Mouse (Mus musculus) MEL (cell line): ENCODE measurements around the gene Ralgds. TPM values are rescaled to one million over a fixed set of nuclear protein-coding genes. Genes with fewer than 3 reads are reported as not detected.

ENCODE experiments used
- DNase-seq: peaks from one replicate; pipeline ENCODE4 v3.0.0; 2011; ENCODE audit warnings: low read depth, low spot score
- H3K27ac ChIP-seq: 2 replicates; pipeline ENCODE4 v1.5.1; 2012; ENCODE audit warnings: low read depth, mild to moderate bottlenecking, control low read depth, low read length, moderate library complexity; ENCODE audit not compliant: control insufficient read depth
- H3K27me3 ChIP-seq, 2 experiments: fragments of 150-350 bp in 1 of 2; sonication (generic) in 1 of 2; 2 replicates each; pipeline ENCODE4 v1.6.1; 2012; ENCODE audit warnings: low read length in 2 of 2, mild to moderate bottlenecking in 2 of 2, improper control_type of control experiment in 1 of 2, moderate library complexity in 1 of 2; ENCODE audit not compliant: insufficient read depth in 2 of 2, control insufficient read depth in 1 of 2
- H3K36me3 ChIP-seq, 2 experiments: 2 replicates each; pipeline ENCODE4 v1.6.1; 2012 to 2014; ENCODE audit warnings: low read length in 2 of 2, improper control_type of control experiment in 1 of 2, inconsistent platforms in 1 of 2, mild to moderate bottlenecking in 1 of 2; ENCODE audit not compliant: insufficient read depth in 2 of 2, control insufficient read depth in 1 of 2
- H3K4me1 ChIP-seq, 2 experiments: fragments of 150-350 bp in 1 of 2; sonication (generic) in 1 of 2; 2 replicates each; pipeline ENCODE4 v1.6.1; 2012; ENCODE audit warnings: low read length in 2 of 2, improper control_type of control experiment in 1 of 2, mild to moderate bottlenecking in 1 of 2; ENCODE audit not compliant: insufficient read depth in 2 of 2, control insufficient read depth in 1 of 2
- H3K4me3 ChIP-seq, 2 experiments: fragments of 150-350 bp in 1 of 2; sonication (generic) in 1 of 2; 2 replicates each; pipeline ENCODE4 v1.5.1; 2012; ENCODE audit warnings: low read depth in 2 of 2, low read length in 2 of 2, mild to moderate bottlenecking in 2 of 2, moderate library complexity in 2 of 2, control low read depth in 1 of 2, improper control_type of control experiment in 1 of 2; ENCODE audit not compliant: control insufficient read depth in 1 of 2, insufficient read depth in 1 of 2
- H3K79me2 ChIP-seq: 2 replicates; pipeline ENCODE4 v1.6.1; 2012; ENCODE audit warnings: mild to moderate bottlenecking, low read length, moderate library complexity; ENCODE audit not compliant: control insufficient read depth, poor library complexity, insufficient read depth
- H3K9ac ChIP-seq: 2 replicates; pipeline ENCODE4 v1.6.1; 2012; ENCODE audit warnings: low read depth, mild to moderate bottlenecking, control low read depth, low read length, moderate library complexity; ENCODE audit not compliant: control insufficient read depth, poor library complexity, severe bottlenecking
- H3K9me3 ChIP-seq: fragments of 150-350 bp; sonication (generic); replicated peaks from 2 replicates; pipeline ENCODE4 v1.6.1; 2012; ENCODE audit warnings: mild to moderate bottlenecking, low read length, improper control_type of control experiment, moderate library complexity; ENCODE audit not compliant: insufficient read depth
- CHD1 ChIP-seq: IDR thresholded peaks from 2 replicates; pipeline ENCODE4 v1.6.1; 2012; ENCODE audit warnings: low read depth, mild to moderate bottlenecking, inconsistent platforms, low read length, improper control_type of control experiment
- CHD2 ChIP-seq: IDR thresholded peaks from 2 replicates; pipeline ENCODE4 v1.6.1; 2011; ENCODE audit warnings: low read length, improper control_type of control experiment
- EP300 ChIP-seq, 2 experiments: IDR thresholded peaks; 2 replicates each; pipeline ENCODE4 v1.6.1; 2011; ENCODE audit warnings: improper control_type of control experiment in 2 of 2, low read length in 2 of 2, low read depth in 1 of 2, mild to moderate bottlenecking in 1 of 2
- ETS1 ChIP-seq: IDR thresholded peaks from 2 replicates; pipeline ENCODE4 v1.6.1; 2012; ENCODE audit warnings: low read depth, mild to moderate bottlenecking, inconsistent platforms, low read length, improper control_type of control experiment, moderate library complexity
- GATA1 ChIP-seq: IDR thresholded peaks from 2 replicates; pipeline ENCODE4 v1.6.1; 2011; ENCODE audit warnings: low read depth, low read length, improper control_type of control experiment
- HCFC1 ChIP-seq: IDR thresholded peaks from 2 replicates; pipeline ENCODE4 v1.6.1; 2012; ENCODE audit warnings: low read depth, mild to moderate bottlenecking, inconsistent platforms, low read length, improper control_type of control experiment, moderate library complexity
- JUND ChIP-seq: IDR thresholded peaks from 2 replicates; pipeline ENCODE4 v1.6.1; 2011; ENCODE audit warnings: low read depth, mild to moderate bottlenecking, improper control_type of control experiment, low read length
- MAZ ChIP-seq: IDR thresholded peaks from 2 replicates; pipeline ENCODE4 v1.6.1; 2012; ENCODE audit warnings: low read depth, mild to moderate bottlenecking, inconsistent platforms, low read length, improper control_type of control experiment
- MEF2A ChIP-seq: IDR thresholded peaks from 2 replicates; pipeline ENCODE4 v1.6.1; 2014; ENCODE audit warnings: low read depth, mild to moderate bottlenecking, inconsistent platforms, low read length, improper control_type of control experiment; ENCODE audit not compliant: poor library complexity, insufficient replicate concordance, severe bottlenecking; ENCODE audit errors: extremely low read depth
- MXI1 ChIP-seq: IDR thresholded peaks from 2 replicates; pipeline ENCODE4 v1.6.1; 2011; ENCODE audit warnings: mild to moderate bottlenecking, low read depth, low read length, improper control_type of control experiment
- MYB ChIP-seq: IDR thresholded peaks from 2 replicates; pipeline ENCODE4 v1.6.1; 2011; ENCODE audit warnings: mild to moderate bottlenecking, low read depth, low read length, improper control_type of control experiment
- MYC ChIP-seq: IDR thresholded peaks from 2 replicates; pipeline ENCODE4 v1.6.1; 2011; ENCODE audit warnings: low read depth, mild to moderate bottlenecking, low read length, improper control_type of control experiment, moderate library complexity
- NELFE ChIP-seq: IDR thresholded peaks from 2 replicates; pipeline ENCODE4 v1.6.1; 2011; ENCODE audit warnings: low read depth, low read length, improper control_type of control experiment
- NRF1 ChIP-seq: IDR thresholded peaks from 2 replicates; pipeline ENCODE4 v1.6.1; 2014; ENCODE audit warnings: low read depth, mild to moderate bottlenecking, inconsistent platforms, low read length, improper control_type of control experiment, moderate library complexity; ENCODE audit not compliant: poor library complexity, insufficient read depth, severe bottlenecking
- POLR2A ChIP-seq, 2 experiments: IDR thresholded peaks; 2 replicates each; pipeline ENCODE4 v1.6.1; 2011 to 2012; ENCODE audit warnings: low read length in 2 of 2, mild to moderate bottlenecking in 2 of 2, control low read depth in 1 of 2, improper control_type of control experiment in 1 of 2, low read depth in 1 of 2, moderate library complexity in 1 of 2; ENCODE audit not compliant: control insufficient read depth in 1 of 2, insufficient read depth in 1 of 2, poor library complexity in 1 of 2
- POLR2AphosphoS2 ChIP-seq: IDR thresholded peaks from 2 replicates; pipeline ENCODE4 v1.6.1; 2011; ENCODE audit warnings: low read length, improper control_type of control experiment
- POLR2AphosphoS5 ChIP-seq: IDR thresholded peaks from 2 replicates; pipeline ENCODE4 v1.6.1; 2012; ENCODE audit warnings: low read depth, borderline replicate concordance, mild to moderate bottlenecking, inconsistent platforms, low read length, moderate library complexity, mixed read lengths
- RCOR1 ChIP-seq: IDR thresholded peaks from 2 replicates; pipeline ENCODE4 v1.6.1; 2012; ENCODE audit warnings: low read depth, mild to moderate bottlenecking, inconsistent platforms, low read length, improper control_type of control experiment
- SIN3A ChIP-seq: IDR thresholded peaks from 2 replicates; pipeline ENCODE4 v1.6.1; 2012; ENCODE audit warnings: low read length, improper control_type of control experiment, inconsistent platforms
- SMC3 ChIP-seq: IDR thresholded peaks from 2 replicates; pipeline ENCODE4 v1.6.1; 2011; ENCODE audit warnings: low read depth, low read length, improper control_type of control experiment
- TAL1 ChIP-seq: IDR thresholded peaks from 2 replicates; pipeline ENCODE4 v1.6.1; 2012; ENCODE audit warnings: mild to moderate bottlenecking, inconsistent platforms, low read length, moderate library complexity, mixed read lengths
- UBTF ChIP-seq: IDR thresholded peaks from 2 replicates; pipeline ENCODE4 v1.6.1; 2012; ENCODE audit warnings: low read depth, mild to moderate bottlenecking, inconsistent platforms, low read length, improper control_type of control experiment, moderate library complexity, borderline replicate concordance; ENCODE audit not compliant: insufficient read depth
- USF2 ChIP-seq, 2 experiments: IDR thresholded peaks; 2 replicates each; pipeline ENCODE4 v1.6.1; 2011 to 2012; ENCODE audit warnings: improper control_type of control experiment in 2 of 2, low read length in 2 of 2, borderline replicate concordance in 1 of 2, inconsistent platforms in 1 of 2, low read depth in 1 of 2, mild to moderate bottlenecking in 1 of 2; ENCODE audit not compliant: insufficient read depth in 1 of 2
- ZC3H11A ChIP-seq: IDR thresholded peaks from 2 replicates; pipeline ENCODE4 v1.6.1; 2012; ENCODE audit warnings: low read depth, mild to moderate bottlenecking, inconsistent platforms, low read length, improper control_type of control experiment
- ZKSCAN1 ChIP-seq: IDR thresholded peaks from 2 replicates; pipeline ENCODE4 v1.6.1; 2012; ENCODE audit warnings: low read depth, mild to moderate bottlenecking, inconsistent platforms, low read length, improper control_type of control experiment, moderate library complexity
- ZMIZ1 ChIP-seq: IDR thresholded peaks from 2 replicates; pipeline ENCODE4 v1.6.1; 2012; ENCODE audit warnings: low read depth, mild to moderate bottlenecking, inconsistent platforms, low read length, improper control_type of control experiment, moderate library complexity
- ZNF384 ChIP-seq: IDR thresholded peaks from 2 replicates; pipeline ENCODE4 v1.6.1; 2012; ENCODE audit warnings: low read depth, mild to moderate bottlenecking, inconsistent platforms, low read length, improper control_type of control experiment
- polyA plus RNA-seq, 2 experiments: library from polyadenylated mRNA; stranded (reverse) in 1 of 2; unstranded in 1 of 2; fragments of >175 nt in 1 of 2; fragments of >200 nt in 1 of 2; gene quantifications; 2 replicates each; pipeline versions ENCODE4 v1.2.1 to v1.2.4; 2012; ENCODE audit warnings: low replicate concordance in 2 of 2, low read depth in 1 of 2; ENCODE audit not compliant: insufficient read length in 2 of 2, insufficient read depth in 1 of 2, missing spikeins in 1 of 2
- total RNA-seq: library from RNA; depleted of rRNA; stranded (reverse); fragments of 300-350 nt; gene quantifications from 2 replicates; pipeline ENCODE4 v1.2.3, GENCODE M21; 2012

Gene Ralgds
- total and polyA plus RNA-seq, 3 experiments = 4.7 to 11.0 TPM; not detected in 1

DNA sequence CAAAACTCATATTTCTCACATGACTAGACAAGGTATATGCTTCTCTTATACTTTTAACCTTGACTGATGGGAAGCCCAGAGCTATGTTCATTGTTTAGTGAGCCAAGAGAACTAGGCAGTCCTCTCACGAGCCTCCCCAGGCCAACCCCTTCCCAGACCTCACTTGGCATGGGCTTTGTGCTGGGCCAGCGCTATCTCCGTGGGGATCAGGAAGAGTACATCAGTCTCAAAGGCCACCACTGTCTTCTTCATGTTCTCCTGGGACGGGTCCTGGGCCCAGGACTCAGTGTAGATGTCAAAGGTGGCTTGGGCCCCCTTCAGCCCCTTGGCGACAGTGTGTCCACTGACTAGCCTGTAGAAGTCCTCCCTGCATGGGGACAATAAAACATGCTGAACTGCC is 44.5 kb downstream of the Ralgds start:
- Histone ChIP-seq H3K9me3 (no peaks in the 10 kb centered on the region), H3K9ac (no peak overlapping the region), H3K27me3 (no peaks in the 10 kb centered on the region), H3K27ac (no peak overlapping the region), H3K4me3 (no peak overlapping the region), H3K4me1 (no peaks in the 10 kb centered on the region), H3K79me2 (no peaks in the 10 kb centered on the region), H3K36me3 (no peaks in the 10 kb centered on the region)
- no peak for DNase-seq
- no peak for TF ChIP-seq GATA1

DNA sequence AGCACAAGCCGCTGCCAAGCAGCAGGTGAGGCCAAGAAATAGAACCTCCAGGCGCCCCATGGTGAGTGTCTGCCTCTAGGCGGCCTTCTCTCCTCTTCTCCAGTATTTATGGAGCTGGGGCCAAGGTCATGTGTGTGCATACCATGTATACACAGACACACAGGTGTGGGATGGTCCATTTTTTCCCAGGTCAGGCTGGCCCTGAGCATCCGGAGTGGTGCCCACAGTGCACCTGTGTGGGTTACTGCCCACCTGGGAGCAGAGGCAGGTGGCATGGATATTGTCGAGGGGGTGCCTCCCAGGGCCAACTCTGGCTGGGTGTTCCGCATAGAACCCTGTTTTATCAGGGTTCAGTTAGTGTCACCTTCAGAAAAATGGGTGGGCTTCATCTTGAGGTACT is 50.4 kb downstream of the Ralgds start, which contains the start of gene Cel:
Gene Cel, minus strand, starts transcription at position 101 of the 400 bp plus-strand sequence.
- Histone ChIP-seq H3K27ac (no peak within 1 kb of the TSS), H3K27me3 (no peaks in the 10 kb centered on the region)

DNA sequence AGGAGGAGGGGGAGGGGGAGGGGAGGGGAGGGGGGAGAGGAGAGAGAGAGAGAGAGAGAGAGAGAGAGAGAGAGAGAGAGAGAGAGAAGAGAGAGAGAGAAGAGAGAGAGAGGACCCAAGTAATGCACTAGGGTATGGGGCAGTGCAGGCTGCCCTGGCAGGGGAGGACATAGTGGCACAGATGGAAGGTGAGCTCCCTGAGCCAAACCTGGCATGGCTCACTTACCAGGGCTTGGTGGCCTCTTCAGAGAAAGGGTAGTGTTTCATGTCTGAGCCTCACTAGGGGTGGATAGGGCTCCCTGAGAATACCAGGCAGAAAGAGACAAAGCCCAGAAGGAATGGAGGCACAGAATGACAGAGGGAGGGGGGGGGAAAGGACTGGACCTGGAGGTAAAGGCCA is 50.9 kb downstream of the Ralgds start:
- Histone ChIP-seq H3K4me3 (no peak overlapping the region), H3K4me1 (no peaks in the 10 kb centered on the region), H3K27ac (no peak overlapping the region), H3K27me3 (no peaks in the 10 kb centered on the region), H3K36me3 (no peaks in the 10 kb centered on the region; a peak in 1 of 4 replicates), H3K79me2 (no peaks in the 10 kb centered on the region), H3K9ac (no peak overlapping the region), H3K9me3 (no peaks in the 10 kb centered on the region)
- DNase-seq = no peak
- no peak for TF ChIP-seq SIN3A
- no peak for TF ChIP-seq USF2 (IDR thresholded peaks at IDR 0.05; ENCODE audit: borderline replicate concordance in 1 of 2, insufficient read depth in 1 of 2, low read depth in 1 of 2, low read length in 2 of 2)
- no peak for TF ChIP-seq UBTF
- no peak for TF ChIP-seq MAZ
- no peak for TF ChIP-seq MYC
- TF ChIP-seq ZC3H11A = no peak
- TF ChIP-seq ZKSCAN1 = no peak
- TF ChIP-seq MEF2A = no peak
- TF ChIP-seq POLR2AphosphoS2 = no peak
- no peak for TF ChIP-seq JUND
- no peak for TF ChIP-seq HCFC1
- no peak for TF ChIP-seq MYB
- TF ChIP-seq EP300 (IDR thresholded peaks at IDR 0.05; ENCODE audit: low read depth in 1 of 2, low read length in 2 of 2) = no peak
- no peak for TF ChIP-seq POLR2AphosphoS5
- no peak for TF ChIP-seq MXI1
- TF ChIP-seq TAL1 = no peak
- no peak for TF ChIP-seq CHD1
- no peak for TF ChIP-seq NRF1

More for the DNA sequence above, 50.4 kb downstream of the Ralgds start, which contains the start of gene Cel:
- Histone ChIP-seq H3K79me2 (no peaks in the 10 kb centered on the region), H3K9ac (no peak within 1 kb of the TSS), H3K9me3 (no peaks in the 10 kb centered on the region), H3K36me3 (no peaks in the 10 kb centered on the region), H3K4me1 (no peaks in the 10 kb centered on the region), H3K4me3 (no peak within 1 kb of the TSS)
- no peak for DNase-seq
- TF ChIP-seq EP300 (IDR thresholded peaks at IDR 0.05; ENCODE audit: low read depth in 1 of 2, low read length in 2 of 2) (no peak), MXI1 (no peak), ZMIZ1 (no peak), UBTF (no peak), HCFC1 (no peak), ZC3H11A (no peak), NELFE (no peak), ZNF384 (no peak), POLR2A (IDR thresholded peaks at IDR 0.05; ENCODE audit: control insufficient read depth in 1 of 2, insufficient read depth in 1 of 2, low read depth in 1 of 2, low read length in 2 of 2, poor library complexity in 1 of 2) (no peak), SMC3 (no peak), ZKSCAN1 (no peak), CHD1 (no peak), MYC (no peak), POLR2AphosphoS5 (no peak), ETS1 (no peak), CHD2 (no peak), RCOR1 (no peak)
